Mouse (Mus musculus) myocyte (in vitro differentiated cells): Measurements from ENCODE around the gene Prox1.

ENCODE experiments used
- POLR2A ChIP-seq: IDR thresholded peaks from one replicate; pipeline ENCODE4 v1.6.1; 2011; ENCODE audit warnings: low read depth, mild to moderate bottlenecking, control low read depth, moderate library complexity; ENCODE audit not compliant: insufficient read length
- POLR2AphosphoS2 ChIP-seq: IDR thresholded peaks from one replicate; pipeline ENCODE4 v1.6.1; 2011; ENCODE audit warnings: low read depth, control low read depth; ENCODE audit not compliant: insufficient read length
- USF1 ChIP-seq: IDR thresholded peaks from one replicate; pipeline ENCODE4 v1.6.1; 2011; ENCODE audit warnings: low read depth, mild to moderate bottlenecking, control low read depth, moderate library complexity

DNA sequence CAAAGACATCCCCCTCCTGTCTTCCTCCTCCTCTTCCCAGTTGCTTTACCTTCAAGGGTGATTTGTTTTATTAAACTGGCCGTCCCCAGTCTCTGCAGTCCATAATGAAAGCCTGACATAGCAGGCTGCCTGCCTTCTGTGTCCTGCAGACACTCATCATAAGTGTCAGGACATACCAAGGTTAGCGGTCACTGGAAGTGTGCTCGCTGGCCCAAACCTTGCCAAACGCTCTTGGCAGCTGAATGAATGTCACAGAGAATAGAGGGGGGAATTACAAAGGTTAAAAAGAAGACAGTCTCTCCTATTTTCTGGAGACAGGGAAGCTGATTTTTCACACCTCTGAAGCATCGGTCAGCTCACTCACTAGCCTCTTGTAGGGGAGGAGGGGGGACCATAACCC lies 42.6 kb downstream of the Prox1 start:
- TF ChIP-seq POLR2A: no peak
- TF ChIP-seq POLR2AphosphoS2: no peak
- no peak for TF ChIP-seq USF1
